Mouse (Mus musculus) kidney, adult 2 months (tissue): ENCODE results near the gene Cpsf4. TPM values are rescaled to one million over a fixed set of nuclear protein-coding genes. Genes with fewer than 3 reads are reported as not detected.
A peak's percentile ranks its signal among the peaks of the same experiment; 100 is the strongest.
"Not testable (repeated sequence)": the region's sequence is repeated elsewhere in the genome, so short reads cannot be mapped to it uniquely, and the experiment has no call there.

Experiments used
- DNase-seq: peaks from one replicate; pipeline ENCODE4 v3.0.0; 2021
- H3K27ac ChIP-seq: fragments of 200-500 bp; 2 replicates; pipeline ENCODE4 v1.5.1; 2012; ENCODE audit warnings: low read depth, low read length, control low read depth, inconsistent platforms; ENCODE audit not compliant: insufficient read depth
- H3K27me3 ChIP-seq: fragments of 200-500 bp; replicated peaks from 2 replicates; pipeline ENCODE4 v1.6.1; 2012; ENCODE audit warnings: mild to moderate bottlenecking, moderate library complexity, low read length, inconsistent platforms; ENCODE audit not compliant: control insufficient read depth, insufficient read depth
- H3K36me3 ChIP-seq: fragments of 200-500 bp; 2 replicates; pipeline ENCODE4 v1.6.1; 2012; ENCODE audit warnings: mild to moderate bottlenecking, moderate library complexity, low read length, inconsistent platforms; ENCODE audit not compliant: control insufficient read depth, insufficient read depth
- H3K4me1 ChIP-seq: fragments of 200-500 bp; 2 replicates; pipeline ENCODE4 v1.6.1; 2011; ENCODE audit warnings: low read length; ENCODE audit not compliant: control insufficient read depth, insufficient read depth
- H3K4me3 ChIP-seq: fragments of 200-500 bp; 2 replicates; pipeline ENCODE4 v1.5.1; 2011; ENCODE audit warnings: mild to moderate bottlenecking, low read depth, low read length, control low read depth; ENCODE audit not compliant: insufficient read depth
- CTCF ChIP-seq: fragments of 200-500 bp; conservative IDR thresholded peaks from 2 replicates; pipeline ENCODE4 v1.5.1; 2011; ENCODE audit warnings: low read depth, mild to moderate bottlenecking, control low read depth, low read length, moderate library complexity, mixed read lengths; ENCODE audit not compliant: insufficient read depth, insufficient read length
- POLR2A ChIP-seq: fragments of 200-500 bp; IDR thresholded peaks from one replicate; pipeline ENCODE4 v1.6.1; 2011; ENCODE audit warnings: low read depth, low read length, control low read depth
- WGBS: fragments of 180-500 bp; shearing (Covaris S2); methylation state at CpG from one replicate; pipeline ENCODE4 v1.1.7; 2018; 5-methylcytosine and 5-hydroxymethylcytosine counted together
- polyA plus RNA-seq: library from polyadenylated mRNA; depleted of rRNA; stranded (reverse); fragments of >200 nt; gene quantifications from 2 replicates; pipeline ENCODE4 v1.2.3, GENCODE M21; 2012; rRNA removed

Gene Cpsf4
- polyA plus RNA-seq, 1 experiment: 19.2 TPM

- 89% methylated on average over 5 of the region's 5 CpGs for WGBS
- no peak overlapping the region for H3K27ac ChIP-seq
- TF ChIP-seq POLR2A: no peak
- TF ChIP-seq CTCF: no peak
Measured at GRCm38 (mm10) chr5:145222840-145223239, 55.8 kb downstream of the Cpsf4 start.

GRCm38 (mm10) chr5:145223395-145223794, 56.4 kb downstream of the Cpsf4 start:
- DNase-seq: no peak
- Histone ChIP-seq H3K36me3 (peaks cover 1% of the 10 kb centered on the region; the same call in 1 of the 2 replicates), H3K4me3 (no peak overlapping the region), H3K27ac (no peak overlapping the region), H3K27me3 (no peaks in the 10 kb centered on the region), H3K4me1 (peaks cover 12% of the 10 kb centered on the region; the same call in 1 of the 2 replicates)
- 78% methylated on average over 12 of the region's 12 CpGs for WGBS
- TF ChIP-seq CTCF: no peak
- TF ChIP-seq POLR2A: no peak

More at GRCm38 (mm10) chr5:145222840-145223239, 55.8 kb downstream of the Cpsf4 start:
- H3K4me1 ChIP-seq: peaks cover 12% of the 10 kb centered on the region; the same call in 1 of the 2 replicates
- no peak overlapping the region for H3K4me3 ChIP-seq
- H3K36me3 ChIP-seq: peaks cover 1% of the 10 kb centered on the region; the same call in 1 of the 2 replicates
- H3K27me3 ChIP-seq: no peaks in the 10 kb centered on the region
- no peak for DNase-seq

GRCm38 (mm10) chr5:145226453-145226852, 59.4 kb downstream of the Cpsf4 start:
- DNase-seq: peak; percentile 48
- H3K27me3 ChIP-seq: no peaks in the 10 kb centered on the region
- WGBS: 49% methylated on average over 2 of the region's 2 CpGs
- H3K4me1 ChIP-seq: peaks cover 11% of the 10 kb centered on the region; the same call in 1 of the 2 replicates
- no peak overlapping the region for H3K4me3 ChIP-seq
- TF ChIP-seq CTCF (no peak), POLR2A (no peak)
- H3K27ac ChIP-seq: no peak overlapping the region
- H3K36me3 ChIP-seq: no peaks in the 10 kb centered on the region

GRCm38 (mm10) chr5:145229283-145229682, 62.3 kb downstream of the Cpsf4 start:
- not testable (repeated sequence) for H3K27ac ChIP-seq, H3K4me3 ChIP-seq, H3K27me3 ChIP-seq, DNase-seq, H3K36me3 ChIP-seq
- H3K4me1 ChIP-seq: peaks cover 16% of the 10 kb centered on the region; the same call in 1 of the 2 replicates
- WGBS: 85% methylated on average over 6 of the region's 6 CpGs

GRCm38 (mm10) chr5:145230641-145231040, 63.6 kb downstream of the Cpsf4 start:
- Histone ChIP-seq H3K27me3 (no peaks in the 10 kb centered on the region), H3K36me3 (peaks cover 6% of the 10 kb centered on the region; the same call in 1 of the 2 replicates), H3K27ac (peak overlapping the region; percentile 97), H3K4me3 (no peak overlapping the region), H3K4me1 (peaks cover 16% of the 10 kb centered on the region; the same call in 1 of the 2 replicates)
- DNase-seq: peak; percentile 83
- TF ChIP-seq CTCF (no peak), POLR2A (no peak)
- 67% methylated on average over 4 of the region's 4 CpGs for WGBS

GRCm38 (mm10) chr5:145231367-145231871, 64.4 kb downstream of the Cpsf4 start, which contains the start of gene Zfp655:
Gene Zfp655 (plus strand): TSS chr5:145231715.
- DNase-seq: peak; percentile 99
- H3K36me3 ChIP-seq: peaks cover 6% of the 10 kb centered on the region; the same call in 1 of the 2 replicates
- peak within 1 kb of the TSS; percentile 75 for H3K4me3 ChIP-seq
- H3K27ac ChIP-seq: peak within 1 kb of the TSS; percentile 97
- H3K27me3 ChIP-seq: no peaks in the 10 kb centered on the region
- WGBS: under 1% methylated on average over 42 of the region's 42 CpGs
- peaks cover 12% of the 10 kb centered on the region; the same call in 1 of the 2 replicates for H3K4me1 ChIP-seq
- TF ChIP-seq POLR2A (peak; percentile 98), CTCF (no peak)

Other genes starting within 250 kb of the Cpsf4 start
- 14.4 and 16.1 TPM in 2 replicates for gene Smurf1, start 201.4 kb upstream of the Cpsf4 start, polyA plus RNA-seq
- gene Gm4871, start 134.5 kb upstream of the Cpsf4 start, polyA plus RNA-seq: not detected in 2 replicates
- not detected in 2 replicates for gene 1700018F24Rik, start 124.2 kb upstream of the Cpsf4 start, polyA plus RNA-seq
- gene Arpc1a, start 83.4 kb upstream of the Cpsf4 start, polyA plus RNA-seq: 123 and 141 TPM in 2 replicates
- not detected in 2 replicates for gene Kpna7, start 83.2 kb upstream of the Cpsf4 start, polyA plus RNA-seq
- 184 and 193 TPM in 2 replicates for gene Arpc1b, start 53.0 kb upstream of the Cpsf4 start, polyA plus RNA-seq
- gene Pdap1, start 27.0 kb upstream of the Cpsf4 start, polyA plus RNA-seq: 20.1 and 25.6 TPM in 2 replicates
- gene Bud31, start 26.9 kb upstream of the Cpsf4 start, polyA plus RNA-seq: 71.5 and 84.1 TPM in 2 replicates
- 15.3 and 16.5 TPM in 2 replicates for gene Ptcd1, start 105 bp upstream of the Cpsf4 start, polyA plus RNA-seq
- 346 and 489 TPM in 2 replicates for gene Atp5j2, start 24.8 kb downstream of the Cpsf4 start, polyA plus RNA-seq
- gene Zkscan14, start 34.7 kb downstream of the Cpsf4 start, polyA plus RNA-seq: 3.8 and 3.9 TPM in 2 replicates
- 5.8 and 6.2 TPM in 2 replicates for gene Zkscan5, start 37.3 kb downstream of the Cpsf4 start, polyA plus RNA-seq
- gene Zfp655, start 64.5 kb downstream of the Cpsf4 start, polyA plus RNA-seq: 15.5 and 18.4 TPM in 2 replicates
- gene Zscan25, start 113.3 kb downstream of the Cpsf4 start, polyA plus RNA-seq: 11.0 and 12.5 TPM in 2 replicates
- gene Cyp3a57, start 178.1 kb downstream of the Cpsf4 start, polyA plus RNA-seq: not detected in 2 replicates